Mouse (Mus musculus): ENCODE results near the gene Fam174b.

DNA sequence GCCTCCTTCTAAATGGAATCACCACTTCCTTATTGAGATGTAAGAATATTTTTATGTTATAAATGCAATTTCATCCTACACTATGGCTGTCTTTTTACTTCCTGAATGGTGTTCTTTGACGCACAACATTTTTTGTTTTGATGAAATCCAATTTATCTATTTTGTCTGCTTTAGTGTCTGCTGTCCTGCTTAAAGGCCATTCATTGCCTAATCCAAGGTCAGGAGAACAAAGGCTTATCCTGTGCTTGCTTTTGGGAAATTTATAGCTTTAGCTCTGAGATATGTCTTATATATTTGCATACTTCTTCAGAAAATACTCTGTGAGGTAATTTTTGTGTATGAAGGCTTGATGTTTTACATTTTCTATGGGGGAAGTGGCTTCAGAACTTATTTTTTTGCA lies 13.5 kb downstream of the Fam174b start:
- TF ChIP-seq POLR2A (IDR thresholded peaks at IDR 0.05; ENCODE audit: borderline replicate concordance, extremely low read depth, low read depth, low read length) = no peak
- no peak for TF ChIP-seq CTCF (IDR thresholded peaks at IDR 0.05; ENCODE audit: insufficient read depth, low read length)

Data from lung, adult 2 months (tissue).